In the genomic region with DNA sequence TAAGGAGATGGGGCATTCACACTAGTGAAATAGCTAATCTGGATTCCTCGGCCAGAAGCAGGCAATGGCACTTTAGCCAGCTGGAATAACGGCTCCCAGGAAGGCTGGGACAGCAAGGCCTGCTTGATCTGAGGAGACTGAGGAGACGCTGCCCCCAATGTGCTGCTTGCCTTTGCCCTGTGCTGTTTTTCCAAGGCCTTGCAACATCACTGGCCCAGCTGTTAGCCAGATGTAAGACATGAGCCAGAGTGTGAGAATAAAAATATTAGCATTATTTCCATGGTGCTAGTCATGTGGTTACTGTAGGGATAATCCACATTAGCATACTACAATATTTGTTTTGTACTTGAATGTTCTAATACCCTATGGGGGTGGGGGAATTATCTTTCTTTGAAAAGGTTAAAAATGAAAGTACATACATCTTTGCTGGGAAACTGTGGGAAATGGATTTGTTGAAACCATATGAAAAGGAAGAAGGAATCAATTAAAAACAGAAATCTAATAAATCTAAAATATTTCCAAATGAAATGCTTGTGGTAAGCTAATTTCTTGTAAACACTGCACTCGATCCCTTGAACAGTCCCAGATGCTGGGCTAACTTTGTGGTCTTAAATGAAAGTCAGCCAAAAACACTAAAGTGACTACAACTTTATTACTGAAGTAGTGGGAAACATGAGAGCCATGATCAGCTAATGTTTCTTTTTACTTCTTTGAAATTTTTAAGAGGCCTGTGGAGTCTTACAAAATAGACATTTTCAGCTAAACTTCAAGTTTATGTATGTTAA, we compare ENCODE assay signal across 9 mouse cellular contexts. TPM values are rescaled to one million over a fixed set of nuclear protein-coding genes. Genes with fewer than 3 reads are reported as not detected.
DNase-seq lines count a peak whose midpoint lies in the region; ATAC-seq and TF ChIP-seq lines count a peak whose summit lies in the region.
"Had no signal": no experiment of that assay in that cellular context is flagged by ENCODE, and none has a peak within 500 bp of the region (broad histone marks: within the 10 kb centered on the region; RNA-seq: fewer than 3 reads in every experiment).

No protein-coding gene starts in this region.

- DNase-seq in heart, adult 11 months = peak; percentile 99
- peak; percentile 63 for DNase-seq in embryonic facial prominence, embryonic 11.5 days (ENCODE audit: low spot score)
- DNase-seq in kidney, adult 9 months = peak; percentile 19
- DNase-seq in lung, postnatal 36 days = peak; percentile 75
- no peak for DNase-seq in liver, postnatal 0 days

- WGBS in heart, embryonic 12.5 days = 74% methylated on average over 4 of the region's 4 CpGs
- WGBS in embryonic facial prominence, embryonic 11.5 days = 52% methylated on average over 4 of the region's 4 CpGs
- 87% methylated on average over 4 of the region's 4 CpGs for WGBS in liver, postnatal 0 days (ENCODE audit: insufficient replicate concordance)

- peaks cover 40% of the 10 kb centered on the region for H3K36me3 ChIP-seq in heart, embryonic 12.5 days
- H3K36me3 ChIP-seq in embryonic facial prominence, embryonic 11.5 days (replicated peaks; ENCODE audit: control insufficient read depth, insufficient read depth, low read depth, low read length) = no peaks in the 10 kb centered on the region; the same call in 1 of the 2 replicates
- peaks cover 31% of the 10 kb centered on the region for H3K36me3 ChIP-seq in liver, postnatal 0 days (replicated peaks; ENCODE audit: insufficient read depth, low read length)

- no peak overlapping the region for H3K4me2 ChIP-seq in heart, embryonic 12.5 days
- H3K4me2 ChIP-seq in embryonic facial prominence, embryonic 11.5 days (ENCODE audit: low read depth, low read length) = no peak overlapping the region
- no peak overlapping the region for H3K4me2 ChIP-seq in liver, postnatal 0 days (ENCODE audit: low read depth, low read length)
- H3K4me2 ChIP-seq: forebrain, embryonic 12.5 days had no signal

- H3K27ac ChIP-seq in heart, embryonic 12.5 days (ENCODE audit: poor library complexity, severe bottlenecking) = no peak overlapping the region; the same call in 1 of the 2 replicates
- no peak overlapping the region for H3K27ac ChIP-seq in embryonic facial prominence, embryonic 11.5 days (replicated peaks; ENCODE audit: low read depth, low read length)
- H3K27ac ChIP-seq in liver, postnatal 0 days (ENCODE audit: low read depth) = no peak overlapping the region
- H3K27ac ChIP-seq: forebrain, embryonic 12.5 days had no signal

- peaks cover 3% of the 10 kb centered on the region; the same call in 1 of the 2 replicates for H3K9me3 ChIP-seq in heart, embryonic 12.5 days (replicated peaks)
- no peaks in the 10 kb centered on the region for H3K9me3 ChIP-seq in embryonic facial prominence, embryonic 11.5 days (replicated peaks; ENCODE audit: control insufficient read depth, low read length)
- no peaks in the 10 kb centered on the region for H3K9me3 ChIP-seq in liver, postnatal 0 days (ENCODE audit: low read length)
- H3K9me3 ChIP-seq: forebrain, embryonic 12.5 days had no signal

- TF ChIP-seq CTCF in liver, postnatal 0 days (IDR thresholded peaks at IDR 0.05; ENCODE audit: low read depth) = no peak

- no peak for TF ChIP-seq EP300 in liver, postnatal 0 days (IDR thresholded peaks at IDR 0.05; ENCODE audit: low read depth)

- H3K4me3 ChIP-seq in heart, embryonic 12.5 days = no peak overlapping the region
- H3K4me3 ChIP-seq in embryonic facial prominence, embryonic 11.5 days (ENCODE audit: low read depth, low read length) = no peak overlapping the region
- H3K4me3 ChIP-seq in liver, postnatal 0 days (ENCODE audit: low read depth, low read length) = no peak overlapping the region
- H3K4me3 ChIP-seq: forebrain, embryonic 12.5 days had no signal

- H3K4me1 ChIP-seq in heart, embryonic 12.5 days (replicated peaks) = peaks cover 17% of the 10 kb centered on the region
- no peaks in the 10 kb centered on the region; the same call in 1 of the 2 replicates for H3K4me1 ChIP-seq in embryonic facial prominence, embryonic 11.5 days (ENCODE audit: control insufficient read depth, insufficient read depth, low read length)
- peaks cover 3% of the 10 kb centered on the region; the same call in 1 of the 2 replicates for H3K4me1 ChIP-seq in liver, postnatal 0 days (ENCODE audit: insufficient read depth)
- H3K4me1 ChIP-seq: forebrain, embryonic 12.5 days had no signal

- ATAC-seq in heart, embryonic 12.5 days (ENCODE audit: insufficient number of reproducible peaks, low FRiP score) = no peak
- ATAC-seq in embryonic facial prominence, embryonic 11.5 days (replicated peaks; ENCODE audit: insufficient number of reproducible peaks, low FRiP score, low TSS enrichment, low read depth) = no peak
- ATAC-seq in activated CD4-positive, CD25-positive, alpha-beta regulatory T cell, adult 4 months = no peak
- ATAC-seq in liver, postnatal 0 days = no peak
- ATAC-seq in megakaryocyte-erythroid progenitor cell, adult 5-6 weeks (replicated peaks; ENCODE audit: low FRiP score, low TSS enrichment, poor library complexity, severe bottlenecking) = no peak

- H3K27me3 ChIP-seq in heart, embryonic 12.5 days (replicated peaks) = no peaks in the 10 kb centered on the region
- H3K27me3 ChIP-seq in embryonic facial prominence, embryonic 11.5 days (ENCODE audit: control insufficient read depth, insufficient read depth, low read length) = no peaks in the 10 kb centered on the region
- no peaks in the 10 kb centered on the region for H3K27me3 ChIP-seq in liver, postnatal 0 days (ENCODE audit: insufficient read depth, low read length)
- H3K27me3 ChIP-seq: forebrain, embryonic 12.5 days had no signal

- H3K9ac ChIP-seq in heart, embryonic 12.5 days = no peak overlapping the region
- H3K9ac ChIP-seq in embryonic facial prominence, embryonic 11.5 days (replicated peaks; ENCODE audit: low read length) = no peak overlapping the region
- no peak overlapping the region for H3K9ac ChIP-seq in liver, postnatal 0 days (replicated peaks)
- H3K9ac ChIP-seq: forebrain, embryonic 12.5 days had no signal

RNA-seq across cellular contexts. Expression of gene Thada, which starts 43.8 kb away (rescaled TPM):
- polyA plus RNA-seq in heart, embryonic 12.5 days (2016; fragmentation: Nextera tagmentation; extraction: Ambion mirVana) = 6.4 and 7.8 TPM in 2 replicates
- 8.2 and 8.7 TPM in 2 replicates for polyA plus RNA-seq in embryonic facial prominence, embryonic 11.5 days (2014; fragmentation: Nextera tagmentation; extraction: Ambion mirVana)
- polyA plus RNA-seq in activated CD4-positive, CD25-positive, alpha-beta regulatory T cell, adult 4 months (2017; shearing (Covaris generic)) = 10 to 100 TPM; 53.7 to 64.8 TPM
- 1.2 and 1.5 TPM in 2 replicates for polyA plus RNA-seq in liver, postnatal 0 days (2015; fragmentation: Nextera tagmentation; extraction: Ambion mirVana)
- 34.5 and 53.4 TPM in 2 replicates for total RNA-seq in megakaryocyte-erythroid progenitor cell, adult 5-6 weeks (2014; fragmentation: Nextera tagmentation)
- total RNA-seq in megakaryocyte-erythroid progenitor cell, adult 5-6 weeks (2017) = 34.0 and 39.4 TPM in 2 replicates
